Mouse (Mus musculus) Patski (cell line): Measurements from ENCODE around the gene Pp2d1. TPM values are rescaled to one million over a fixed set of nuclear protein-coding genes. Genes with fewer than 3 reads are reported as not detected.

Experiments
- ATAC-seq: fragments of 100-300 bp; one replicate; pipeline ENCODE4 v1.8.0; 2021
- CTCF ChIA-PET: fragments of 350-600 bp; sonication (Branson Sonifier 250); formaldehyde crosslinking; loops from one replicate; lab custom pipeline; 2022; ENCODE audit warnings: inconsistent platforms; lab: Charles Lee
- POLR2A ChIA-PET: fragments of 350-600 bp; sonication (Branson Sonifier 250); formaldehyde crosslinking; loops from one replicate; lab custom pipeline; 2022; ENCODE audit warnings: antibody characterized with exemption, inconsistent platforms; lab: Charles Lee
- DNase-seq: peaks from one replicate; pipeline ENCODE4 v3.0.0-alpha.2; 2011; ENCODE audit warnings: low read depth, low spot score
- H3K27me3 ChIP-seq: fragments of 371-371 bp; one replicate; pipeline ENCODE4 v1.5.1; 2021
- CTCF ChIP-seq: fragments of 100-300 bp; IDR thresholded peaks from one replicate; pipeline ENCODE4 v1.5.1; 2021
- in situ Hi-C: fragments of 300-500 bp; cut with MboI; formaldehyde crosslinking; loops from 3 replicates; pipeline ENCODE4 v1.11.1; 2018; ENCODE audit warnings: low pct_unique_long_range_greater_than_20kb, mixed read lengths
- polyA plus RNA-seq: library from polyadenylated mRNA; unstranded; gene quantifications from one replicate; pipeline ENCODE4 v1.2.3, GENCODE M21; 2021

The Pp2d1 gene
- polyA plus RNA-seq, 1 experiment from 2014 or later: 0.12 TPM

- CTCF ChIA-PET: interaction anchor here (0.9 to 1.5 kb wide), 4 partner anchors 20 to 49 kb away, joined by 3 to 5 read pairs (median 4); no protein-coding TSS in a partner anchor
- POLR2A ChIA-PET: no interaction called here
- ATAC-seq (no peak), DNase-seq (no peak)
- in situ Hi-C loops: no loop called here
- no peaks in the 10 kb centered on the region for H3K27me3 ChIP-seq
- no peak for TF ChIP-seq CTCF
Measured at GRCm38 (mm10) chr17:53551306-53552299, 12.4 kb upstream of the Pp2d1 start.

GRCm38 (mm10) chr17:53543591-53544324, 4.5 kb upstream of the Pp2d1 start:
- no peaks in the 10 kb centered on the region for H3K27me3 ChIP-seq
- no peak for TF ChIP-seq CTCF
- ChIA-PET POLR2A (interaction anchor here (0.6 to 0.7 kb wide), 2 partner anchors 16 to 27 kb away, joined by 3 read pairs; no protein-coding TSS in a partner anchor), CTCF (interaction anchor here (1.6 kb wide), 1 partner anchor 11 kb away, joined by 4 read pairs; no protein-coding TSS in a partner anchor)
- DNase-seq: no peak
- no peak for ATAC-seq
- in situ Hi-C loops: no loop called here

GRCm38 (mm10) chr17:53542536-53542935, 3.3 kb upstream of the Pp2d1 start:
- TF ChIP-seq CTCF: no peak
- ChIA-PET CTCF (interaction anchor here (1.6 kb wide), 1 partner anchor 13 kb away, joined by 4 read pairs; no protein-coding TSS in a partner anchor), POLR2A (no interaction called here)
- ATAC-seq (no peak), DNase-seq (no peak)
- in situ Hi-C loops: no loop called here
- H3K27me3 ChIP-seq: no peaks in the 10 kb centered on the region

DNA sequence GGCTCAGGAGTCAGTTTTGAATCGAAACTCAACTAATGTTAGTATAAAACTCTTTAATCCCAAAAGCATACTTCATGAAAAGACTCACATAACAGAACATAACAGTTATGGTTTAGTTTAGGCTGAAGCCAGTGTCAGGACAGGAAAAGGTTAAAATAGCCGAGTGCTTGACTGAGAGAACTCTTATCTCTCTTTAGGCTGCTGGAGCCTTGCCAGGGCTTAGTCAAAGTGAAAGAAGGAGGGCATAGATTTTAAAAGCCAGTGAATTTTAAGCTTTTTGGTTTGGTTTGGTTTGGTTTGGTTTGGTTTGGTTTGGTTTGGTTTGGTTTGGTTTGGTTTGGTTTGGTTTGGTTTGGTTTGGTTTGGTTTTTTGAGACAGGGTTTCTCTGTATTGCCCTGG, 6.8 kb downstream of the Pp2d1 start:
- ChIA-PET CTCF (interaction anchor here (1.4 kb wide), 1 partner anchor 19 kb away, joined by 5 read pairs; no protein-coding TSS in a partner anchor), POLR2A (no interaction called here)
- TF ChIP-seq CTCF: no peak
- ATAC-seq: no peak
- DNase-seq: no peak
- in situ Hi-C loops: no loop called here
- no peaks in the 10 kb centered on the region for H3K27me3 ChIP-seq

GRCm38 (mm10) chr17:53531160-53531559, 8.1 kb downstream of the Pp2d1 start:
- ATAC-seq (no peak), DNase-seq (no peak)
- peak; percentile 67 for TF ChIP-seq CTCF
- in situ Hi-C loops: no loop called here
- ChIA-PET CTCF (interaction anchor here (1.3 to 2.0 kb wide), 6 partner anchors 8 to 530 kb away, joined by 3 to 5 read pairs (median 4); partner anchors contain the start of gene Pp2d1), POLR2A (no interaction called here)
- H3K27me3 ChIP-seq: no peaks in the 10 kb centered on the region

DNA sequence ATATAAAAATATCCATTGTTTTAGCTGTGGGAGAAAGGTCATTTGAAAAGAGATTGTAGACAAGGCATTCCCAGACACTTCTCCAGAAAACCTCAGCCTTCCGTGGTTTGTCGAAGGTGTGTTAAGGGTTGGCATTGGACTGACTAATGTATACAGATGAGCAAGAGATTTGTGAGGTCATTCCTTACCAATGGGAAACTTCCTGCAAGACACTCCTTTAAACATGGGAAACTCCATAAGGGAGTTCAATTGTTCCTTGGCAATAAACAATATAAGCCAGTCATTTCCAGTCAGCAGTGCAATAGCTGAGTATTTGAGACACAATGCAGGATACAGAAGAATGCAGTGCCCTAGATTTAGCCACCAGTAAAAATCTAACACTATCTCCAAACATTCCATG, 11.2 kb downstream of the Pp2d1 start:
- no peak for ATAC-seq
- CTCF ChIA-PET: interaction anchor here (0.7 to 0.9 kb wide), 2 partner anchors 16 to 37 kb away, joined by 3 read pairs; no protein-coding TSS in a partner anchor
- POLR2A ChIA-PET: no interaction called here
- in situ Hi-C loops: no loop called here
- no peaks in the 10 kb centered on the region for H3K27me3 ChIP-seq
- TF ChIP-seq CTCF: no peak
- DNase-seq: no peak

DNA sequence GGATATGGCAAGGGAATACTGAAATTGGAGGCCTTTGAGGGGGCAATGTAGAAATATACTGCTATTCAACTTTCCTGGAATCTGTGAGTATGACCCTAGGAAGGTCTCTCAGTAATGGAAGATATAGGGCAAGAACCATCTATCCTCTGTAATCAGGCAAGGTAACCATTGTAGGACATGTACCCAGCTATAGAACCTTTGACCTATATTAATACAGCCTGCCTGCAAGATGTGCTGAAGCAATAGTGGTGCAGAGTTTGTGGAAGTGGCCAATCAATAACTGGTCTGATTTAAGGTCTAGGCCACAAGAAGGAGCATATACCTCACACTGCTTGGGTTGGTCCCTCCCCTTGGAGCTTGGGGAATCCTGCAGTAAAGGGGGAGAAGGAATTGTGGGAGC, 18.7 kb downstream of the Pp2d1 start:
- no peaks in the 10 kb centered on the region for H3K27me3 ChIP-seq
- ChIA-PET POLR2A (no interaction called here), CTCF (no interaction called here)
- in situ Hi-C loops: no loop called here
- TF ChIP-seq CTCF: no peak
- DNase-seq (no peak), ATAC-seq (no peak)

DNA sequence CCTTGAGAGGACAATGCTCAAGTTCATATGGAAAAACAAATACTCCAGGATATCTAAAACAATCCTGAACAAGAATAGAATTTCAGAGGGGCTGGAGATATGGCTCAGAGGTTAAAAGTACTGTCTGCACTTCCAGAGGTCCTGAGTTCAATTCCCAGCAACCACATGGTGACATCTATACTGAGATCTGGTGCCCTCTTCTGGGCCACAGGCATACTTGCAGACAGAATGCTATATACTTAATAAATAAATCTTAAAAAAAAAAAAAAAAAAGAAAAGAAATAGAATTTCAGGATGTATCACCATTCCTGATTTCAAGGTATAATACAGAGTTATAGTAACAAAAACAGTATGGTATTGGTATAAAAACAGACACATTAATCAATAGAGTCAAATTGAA, 19.9 kb downstream of the Pp2d1 start:
- ATAC-seq (no peak), DNase-seq (no peak)
- in situ Hi-C loops: loop anchor here (10.0 kb wide), 2 partner anchors 105 to 315 kb away; no protein-coding TSS in a partner anchor
- peak; percentile 33 for TF ChIP-seq CTCF
- no peaks in the 10 kb centered on the region for H3K27me3 ChIP-seq
- ChIA-PET CTCF (no interaction called here), POLR2A (no interaction called here)

GRCm38 (mm10) chr17:53512311-53512951, 26.8 kb downstream of the Pp2d1 start:
- POLR2A ChIA-PET: interaction anchor here (0.6 to 0.8 kb wide), 2 partner anchors 13 to 20 kb away, joined by 4 to 5 read pairs; no protein-coding TSS in a partner anchor
- DNase-seq (no peak), ATAC-seq (peak; percentile 51)
- no peaks in the 10 kb centered on the region for H3K27me3 ChIP-seq
- CTCF ChIA-PET: interaction anchor here (1.4 to 2.4 kb wide), 4 partner anchors 10 to 19 kb away, joined by 3 to 6 read pairs (median 4); no protein-coding TSS in a partner anchor
- TF ChIP-seq CTCF: peak; percentile 59
- in situ Hi-C loops: loop anchor here (5.0 to 10.0 kb wide), 3 partner anchors 112 to 322 kb away; no protein-coding TSS in a partner anchor
